Mouse (Mus musculus): Measurements from ENCODE around the gene Prkd2.

The Prkd2 gene

DNA sequence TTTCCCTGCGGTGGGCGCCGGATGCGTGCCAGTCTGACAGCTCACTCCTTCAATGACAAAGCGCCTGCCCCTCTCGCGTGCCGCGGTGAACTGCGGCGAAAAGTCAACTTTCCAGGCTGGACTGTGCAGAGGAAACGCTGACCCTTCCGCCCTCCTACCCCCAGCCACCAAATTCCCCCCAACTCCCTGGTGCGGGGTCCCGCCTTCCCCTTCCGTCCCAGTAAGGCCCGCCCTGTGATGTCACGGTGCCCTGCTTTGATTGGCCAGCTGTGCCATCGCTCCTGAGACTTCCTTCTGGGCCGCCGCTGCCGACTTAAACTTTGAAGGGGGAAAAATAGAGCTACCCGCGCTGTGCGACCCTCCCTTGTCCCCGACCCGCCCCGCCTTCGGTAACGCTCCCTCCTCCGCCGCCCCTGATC lies at the start of gene Prkd2:
Gene Prkd2 (plus strand): TSS at position 258 of the 419 bp plus-strand sequence.
- DNase-seq: peak; percentile 86

GRCm38 (mm10) chr7:16793010-16793725 lies 49.5 kb upstream of the Prkd2 start:
- no peak for DNase-seq

GRCm38 (mm10) chr7:16794886-16795285 lies 47.8 kb upstream of the Prkd2 start:
- no peak for DNase-seq

- no peak for DNase-seq
These were observed 38.2 kb upstream of the Prkd2 start for GRCm38 (mm10) chr7:16804409-16805028.

GRCm38 (mm10) chr7:16807936-16808335 lies 34.8 kb upstream of the Prkd2 start:
- DNase-seq: no peak

GRCm38 (mm10) chr7:16808647-16809046 lies 34.1 kb upstream of the Prkd2 start:
- DNase-seq: no peak

GRCm38 (mm10) chr7:16809739-16810138 lies 33.0 kb upstream of the Prkd2 start:
- DNase-seq: peak; percentile 75

GRCm38 (mm10) chr7:16810399-16810919 lies 32.2 kb upstream of the Prkd2 start:
- DNase-seq: no peak

DNA sequence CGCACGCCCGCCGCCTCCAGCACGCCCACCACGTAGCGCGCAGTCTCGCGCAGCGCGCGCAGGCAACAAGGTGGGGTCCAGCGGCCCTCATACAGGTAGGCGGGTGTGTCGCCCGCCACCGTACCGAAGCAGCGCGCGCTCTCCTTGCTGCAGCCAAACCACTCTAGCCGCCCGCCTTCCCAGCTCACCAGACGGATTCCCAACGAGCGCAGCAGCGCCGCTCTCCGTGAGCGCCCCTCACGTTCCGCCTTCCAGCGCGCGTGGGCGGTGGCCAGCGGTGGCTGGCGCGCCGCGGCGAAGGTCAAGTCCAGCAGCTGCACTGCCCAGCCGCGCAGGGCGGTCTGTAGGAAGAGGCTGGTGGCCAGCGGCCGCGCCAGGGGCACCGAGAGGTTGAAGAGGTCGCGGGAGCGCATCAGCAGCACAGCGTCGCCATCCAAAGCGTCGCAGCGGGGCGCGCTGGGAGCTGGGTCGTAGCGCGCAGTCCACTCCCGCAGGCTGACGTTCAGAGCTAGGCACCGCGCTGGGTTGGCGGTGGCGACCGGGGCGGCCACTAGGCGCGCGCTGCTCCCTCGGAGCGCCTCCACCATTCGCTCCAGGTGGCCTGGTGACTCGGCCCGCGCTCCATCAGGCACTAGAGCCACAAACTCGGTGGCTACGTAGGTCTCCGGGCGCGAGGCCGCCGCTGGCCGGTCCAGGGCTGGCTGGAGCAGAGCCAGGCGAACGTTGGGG lies 31.6 kb upstream of the Prkd2 start:
- peak; percentile 69 for DNase-seq

GRCm38 (mm10) chr7:16811649-16812070 lies 31.0 kb upstream of the Prkd2 start:
- no peak for DNase-seq

- no peak for DNase-seq
These were observed 30.2 kb upstream of the Prkd2 start for GRCm38 (mm10) chr7:16812505-16812904.

- peak; percentile 56 for DNase-seq
These were observed 27.3 kb upstream of the Prkd2 start, which contains the start of gene Strn4 for GRCm38 (mm10) chr7:16815351-16815941. Strn4 (plus strand) TSS chr7:16815889.

DNA sequence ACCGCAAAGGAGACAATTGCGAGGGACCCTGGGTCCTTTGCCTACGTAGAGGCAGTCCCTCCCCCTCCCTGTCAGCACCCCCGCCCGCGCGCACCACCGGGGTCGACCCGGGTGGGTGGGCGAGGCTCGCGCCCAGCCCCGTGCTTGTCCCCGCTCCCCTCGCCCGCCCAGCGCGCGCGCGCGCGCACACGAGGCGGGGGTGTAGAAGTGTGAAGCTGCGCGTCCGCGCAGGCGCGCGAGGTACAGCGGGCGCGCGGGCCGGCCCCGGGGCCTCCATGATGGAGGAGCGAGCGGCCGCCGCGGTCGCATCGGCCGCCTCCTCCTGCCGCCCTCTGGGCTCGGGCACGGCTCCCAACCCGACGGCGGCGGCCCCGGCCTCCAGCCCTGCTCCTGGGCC lies 26.6 kb upstream of the Prkd2 start:
- DNase-seq: peak; percentile 85

DNA sequence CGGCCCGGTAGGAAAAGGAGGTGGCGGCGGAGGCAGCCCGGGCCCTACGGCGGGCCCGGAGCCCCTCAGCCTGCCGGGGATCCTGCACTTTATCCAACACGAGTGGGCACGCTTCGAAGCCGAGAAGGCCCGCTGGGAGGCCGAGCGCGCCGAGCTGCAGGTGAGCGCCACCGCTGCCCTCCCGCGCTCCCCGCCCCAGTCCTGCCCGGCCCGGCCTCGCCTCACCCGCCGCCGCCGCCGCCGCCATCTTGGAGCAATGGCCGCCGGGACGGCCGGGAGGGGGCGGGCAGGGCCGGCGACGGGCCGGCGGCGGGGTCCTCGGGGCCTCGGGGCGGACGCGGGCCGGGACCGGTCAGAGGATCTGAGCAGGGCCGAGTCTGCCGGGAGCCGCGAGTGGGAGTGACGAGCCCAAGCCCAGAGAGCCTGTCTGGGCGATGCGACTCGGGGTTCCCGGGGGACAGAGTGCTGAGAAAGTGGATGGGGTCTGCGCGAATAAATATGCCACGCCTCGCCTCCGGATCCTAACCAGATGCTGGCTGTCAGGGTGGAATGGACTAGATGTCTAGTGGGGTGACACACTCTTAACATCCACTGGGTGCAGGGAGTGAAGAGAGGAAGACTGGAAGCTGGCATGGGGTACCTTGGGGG lies 26.1 kb upstream of the Prkd2 start, which contains the start of gene Fkrp:
Gene Fkrp (minus strand): TSS at position 258 of the 648 bp plus-strand sequence.
- peak; percentile 47 for DNase-seq

DNA sequence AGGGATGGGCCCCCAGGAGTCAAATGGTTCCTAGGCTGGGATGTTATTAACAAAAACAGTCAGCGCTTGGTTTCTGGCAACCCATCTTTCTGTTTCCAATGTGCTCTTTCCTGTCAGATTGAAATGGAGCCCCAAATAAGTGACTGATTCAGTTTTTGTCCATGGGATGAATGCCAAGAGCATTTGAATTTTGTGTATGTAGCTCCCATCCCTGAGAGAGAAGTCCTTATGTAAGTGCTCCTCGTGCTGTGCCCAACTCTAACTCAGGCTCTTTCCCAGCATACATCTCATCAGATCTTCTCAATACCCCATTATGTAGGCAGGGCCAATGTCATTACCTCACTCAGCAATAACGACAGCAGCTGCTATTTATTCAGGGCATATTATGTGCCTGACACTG lies 25.0 kb upstream of the Prkd2 start:
- DNase-seq: peak; percentile 77

GRCm38 (mm10) chr7:16819794-16820193 lies 22.9 kb upstream of the Prkd2 start:
- DNase-seq: no peak

- DNase-seq: no peak
These were observed 22.4 kb upstream of the Prkd2 start for GRCm38 (mm10) chr7:16820271-16820763.

DNA sequence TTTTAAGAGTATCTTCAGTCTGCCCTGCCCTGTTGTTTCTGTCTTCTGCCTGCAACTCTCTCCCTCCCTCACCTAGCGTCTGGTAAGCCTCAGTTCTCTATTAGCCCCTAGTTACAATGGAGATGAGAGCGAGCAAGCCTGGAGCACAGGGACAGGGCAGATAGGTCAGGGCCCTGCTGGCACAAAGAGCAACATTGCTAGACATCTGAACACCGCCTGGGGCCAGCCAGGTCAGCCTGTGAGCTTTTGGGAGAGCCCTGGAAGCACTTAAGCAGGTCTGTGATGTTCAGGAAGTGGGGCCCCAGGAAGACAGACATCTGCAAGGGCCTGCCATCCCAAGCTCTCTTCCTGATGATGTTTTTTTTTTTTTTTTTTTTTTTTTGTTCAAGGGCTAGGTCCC lies 21.6 kb upstream of the Prkd2 start:
- no peak for DNase-seq

GRCm38 (mm10) chr7:16821669-16822101 lies 21.0 kb upstream of the Prkd2 start:
- DNase-seq: peak; percentile 92

- peak; percentile 94 for DNase-seq
These were observed 19.0 kb upstream of the Prkd2 start for GRCm38 (mm10) chr7:16823734-16824133.

DNA sequence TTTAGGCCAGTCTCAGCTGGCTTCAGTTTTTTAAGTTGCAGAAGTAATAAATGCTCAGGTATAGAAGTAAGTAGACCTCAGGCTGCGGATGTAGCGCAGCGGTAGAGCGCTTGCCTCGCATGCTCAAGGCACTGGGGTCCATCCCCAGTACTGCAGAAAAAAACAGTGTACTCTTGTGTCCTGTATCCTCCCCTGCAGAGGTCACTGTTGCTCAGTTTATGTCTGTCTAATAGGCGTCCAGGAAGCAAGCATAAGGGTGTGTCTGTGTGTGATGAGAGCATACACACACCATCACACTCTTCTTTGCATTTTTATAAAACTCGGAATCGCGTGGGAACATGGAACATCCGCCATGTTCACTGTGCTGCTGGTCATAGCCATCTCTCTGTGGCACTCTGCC lies 16.9 kb upstream of the Prkd2 start:
- no peak for DNase-seq

DNA sequence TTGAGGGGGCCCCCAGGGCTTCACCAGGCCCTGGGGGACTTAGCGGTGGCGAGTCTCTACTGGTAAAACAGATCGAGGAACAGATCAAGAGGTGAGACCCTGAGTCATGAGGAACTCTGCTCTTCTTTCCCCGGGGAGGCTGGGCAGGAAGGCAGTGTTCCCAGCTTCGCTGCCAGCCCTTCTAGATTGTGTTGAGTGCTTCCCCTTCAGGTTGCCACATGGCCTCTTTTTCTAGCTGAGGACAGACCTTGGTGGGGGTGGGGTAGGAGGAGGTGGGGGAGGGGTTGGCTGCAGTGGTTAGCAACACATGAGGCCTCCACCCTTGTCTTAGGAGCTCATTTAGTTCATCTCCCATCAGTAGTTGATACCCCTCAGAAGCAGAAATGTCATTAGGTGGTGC lies 16.1 kb upstream of the Prkd2 start:
- no peak for DNase-seq
